Mouse (Mus musculus): ENCODE data around the gene Sh3d21. TPM values are rescaled to one million over a fixed set of nuclear protein-coding genes. Genes with fewer than 3 reads are reported as not detected.

Gene Sh3d21
- polyA plus RNA-seq, 1 experiment from 2014 or later: 8.4 TPM

- ATAC-seq (ENCODE audit: insufficient number of reproducible peaks, insufficient read depth, low FRiP score, low TSS enrichment, low read depth): no peak
- Histone ChIP-seq H3K4me3 (replicated peaks) (no peak overlapping the region), H3K27me3 (no peaks in the 10 kb centered on the region), H3K9ac (replicated peaks) (no peak overlapping the region), H3K4me1 (replicated peaks) (peaks cover 38% of the 10 kb centered on the region), H3K36me3 (peaks cover 22% of the 10 kb centered on the region), H3K4me2 (no peak overlapping the region), H3K9me3 (peaks cover 5% of the 10 kb centered on the region; the same call in 1 of the 2 replicates), H3K27ac (peak overlapping the region; percentile 78)
- 38% methylated on average over 4 of the region's 4 CpGs for WGBS
These were observed 8.1 kb downstream of the Sh3d21 start for GRCm38 (mm10) chr4:126155183-126155582.

GRCm38 (mm10) chr4:126152864-126153263 is 10.4 kb downstream of the Sh3d21 start:
- 61% methylated on average over 14 of the region's 14 CpGs for WGBS
- Histone ChIP-seq H3K27ac (no peak overlapping the region), H3K4me3 (replicated peaks) (no peak overlapping the region), H3K27me3 (no peaks in the 10 kb centered on the region), H3K4me1 (replicated peaks) (peaks cover 53% of the 10 kb centered on the region), H3K9ac (replicated peaks) (no peak overlapping the region), H3K36me3 (peaks cover 22% of the 10 kb centered on the region), H3K9me3 (peaks cover 5% of the 10 kb centered on the region; the same call in 1 of the 2 replicates), H3K4me2 (no peak overlapping the region)
- ATAC-seq (ENCODE audit: insufficient number of reproducible peaks, insufficient read depth, low FRiP score, low TSS enrichment, low read depth): no peak

GRCm38 (mm10) chr4:126151701-126152440 is 11.4 kb downstream of the Sh3d21 start:
- Histone ChIP-seq H3K9me3 (peaks cover 3% of the 10 kb centered on the region; the same call in 1 of the 2 replicates), H3K27ac (peak overlapping the region; percentile 98; the same call in 1 of the 2 replicates), H3K36me3 (peaks cover 20% of the 10 kb centered on the region), H3K4me1 (replicated peaks) (peaks cover 62% of the 10 kb centered on the region), H3K27me3 (no peaks in the 10 kb centered on the region), H3K4me3 (replicated peaks) (no peak overlapping the region), H3K4me2 (peak overlapping the region; percentile 99; the same call in 1 of the 2 replicates), H3K9ac (replicated peaks) (no peak overlapping the region)
- 80% methylated on average over 16 of the region's 16 CpGs for WGBS
- no peak for ATAC-seq (ENCODE audit: insufficient number of reproducible peaks, insufficient read depth, low FRiP score, low TSS enrichment, low read depth)

GRCm38 (mm10) chr4:126150949-126151320 is 12.4 kb downstream of the Sh3d21 start:
- 38% methylated on average over 6 of the region's 6 CpGs for WGBS
- H3K9ac ChIP-seq (replicated peaks): peak overlapping the region; percentile 50; the same call in 1 of the 2 replicates
- H3K9me3 ChIP-seq: no peaks in the 10 kb centered on the region
- peak overlapping the region; percentile 98 for H3K27ac ChIP-seq
- ATAC-seq (ENCODE audit: insufficient number of reproducible peaks, insufficient read depth, low FRiP score, low TSS enrichment, low read depth): no peak
- H3K4me1 ChIP-seq (replicated peaks): peaks cover 63% of the 10 kb centered on the region
- H3K4me2 ChIP-seq: peak overlapping the region; percentile 99
- H3K4me3 ChIP-seq (replicated peaks): peak overlapping the region; percentile 80
- no peaks in the 10 kb centered on the region for H3K27me3 ChIP-seq
- H3K36me3 ChIP-seq: peaks cover 15% of the 10 kb centered on the region

GRCm38 (mm10) chr4:126150297-126150948 is 12.9 kb downstream of the Sh3d21 start:
- Histone ChIP-seq H3K36me3 (peaks cover 15% of the 10 kb centered on the region), H3K4me3 (replicated peaks) (peak overlapping the region; percentile 80), H3K9ac (replicated peaks) (peak overlapping the region; percentile 92; the same call in 1 of the 2 replicates), H3K27ac (peak overlapping the region; percentile 98), H3K9me3 (no peaks in the 10 kb centered on the region), H3K4me1 (replicated peaks) (peaks cover 62% of the 10 kb centered on the region), H3K4me2 (peak overlapping the region; percentile 99), H3K27me3 (no peaks in the 10 kb centered on the region)
- WGBS: 7% methylated on average over 16 of the region's 16 CpGs
- peak; percentile 89 for ATAC-seq (ENCODE audit: insufficient number of reproducible peaks, insufficient read depth, low FRiP score, low TSS enrichment, low read depth)

GRCm38 (mm10) chr4:126149798-126150197 is 13.5 kb downstream of the Sh3d21 start:
- H3K4me1 ChIP-seq (replicated peaks): peaks cover 60% of the 10 kb centered on the region
- peak overlapping the region; percentile 80 for H3K4me3 ChIP-seq (replicated peaks)
- no peaks in the 10 kb centered on the region for H3K27me3 ChIP-seq
- peak overlapping the region; percentile 99 for H3K4me2 ChIP-seq
- no peaks in the 10 kb centered on the region for H3K9me3 ChIP-seq
- WGBS: 7% methylated on average over 10 of the region's 10 CpGs
- peaks cover 15% of the 10 kb centered on the region for H3K36me3 ChIP-seq
- peak overlapping the region; percentile 98 for H3K27ac ChIP-seq
- ATAC-seq (ENCODE audit: insufficient number of reproducible peaks, insufficient read depth, low FRiP score, low TSS enrichment, low read depth): peak; percentile 18
- H3K9ac ChIP-seq (replicated peaks): peak overlapping the region; percentile 92

GRCm38 (mm10) chr4:126149041-126149676 is 14.1 kb downstream of the Sh3d21 start:
- H3K9ac ChIP-seq (replicated peaks): peak overlapping the region; percentile 92

GRCm38 (mm10) chr4:126148161-126148961 is 14.9 kb downstream of the Sh3d21 start:
- Histone ChIP-seq H3K9me3 (no peaks in the 10 kb centered on the region), H3K4me3 (replicated peaks) (peak overlapping the region; percentile 80), H3K4me1 (replicated peaks) (peaks cover 60% of the 10 kb centered on the region), H3K4me2 (peak overlapping the region; percentile 99), H3K27ac (peak overlapping the region; percentile 98), H3K27me3 (no peaks in the 10 kb centered on the region), H3K36me3 (peaks cover 15% of the 10 kb centered on the region), H3K9ac (replicated peaks) (peak overlapping the region; percentile 92)
- no peak for ATAC-seq (ENCODE audit: insufficient number of reproducible peaks, insufficient read depth, low FRiP score, low TSS enrichment, low read depth)
- under 1% methylated on average over 64 of the region's 67 CpGs for WGBS

More at GRCm38 (mm10) chr4:126149041-126149676, 14.1 kb downstream of the Sh3d21 start:
- WGBS: 8% methylated on average over 42 of the region's 42 CpGs
- no peaks in the 10 kb centered on the region for H3K9me3 ChIP-seq
- H3K27me3 ChIP-seq: no peaks in the 10 kb centered on the region
- peaks cover 15% of the 10 kb centered on the region for H3K36me3 ChIP-seq
- peak overlapping the region; percentile 98 for H3K27ac ChIP-seq
- H3K4me2 ChIP-seq: peak overlapping the region; percentile 99
- H3K4me1 ChIP-seq (replicated peaks): peaks cover 60% of the 10 kb centered on the region
- ATAC-seq (ENCODE audit: insufficient number of reproducible peaks, insufficient read depth, low FRiP score, low TSS enrichment, low read depth): no peak
- peak overlapping the region; percentile 80 for H3K4me3 ChIP-seq (replicated peaks)

- Histone ChIP-seq H3K4me2 (peak within 1 kb of the TSS; percentile 99), H3K9ac (replicated peaks) (peak within 1 kb of the TSS; percentile 92), H3K27ac (peak within 1 kb of the TSS; percentile 98), H3K4me3 (replicated peaks) (peak within 1 kb of the TSS; percentile 80), H3K36me3 (peaks cover 11% of the 10 kb centered on the region; the same call in 1 of the 2 replicates), H3K27me3 (no peaks in the 10 kb centered on the region), H3K4me1 (replicated peaks) (peaks cover 57% of the 10 kb centered on the region), H3K9me3 (no peaks in the 10 kb centered on the region)
- peak; percentile 43 for ATAC-seq (ENCODE audit: insufficient number of reproducible peaks, insufficient read depth, low FRiP score, low TSS enrichment, low read depth)
- under 1% methylated on average over 23 of the region's 24 CpGs for WGBS
These were observed 15.6 kb downstream of the Sh3d21 start, which contains the start of gene Eva1b for GRCm38 (mm10) chr4:126147533-126148160. Gene Eva1b (plus strand): TSS chr4:126147744.

- no peak for ATAC-seq (ENCODE audit: insufficient number of reproducible peaks, insufficient read depth, low FRiP score, low TSS enrichment, low read depth)
- no peak overlapping the region for H3K9ac ChIP-seq (replicated peaks)
These were observed 16.2 kb downstream of the Sh3d21 start for GRCm38 (mm10) chr4:126146974-126147532.

More at GRCm38 (mm10) chr4:126146974-126147532, 16.2 kb downstream of the Sh3d21 start:
- WGBS: 14% methylated on average over 9 of the region's 9 CpGs
- H3K36me3 ChIP-seq: peaks cover 6% of the 10 kb centered on the region; the same call in 1 of the 2 replicates
- H3K4me2 ChIP-seq: peak overlapping the region; percentile 99
- H3K27me3 ChIP-seq: no peaks in the 10 kb centered on the region
- H3K4me1 ChIP-seq (replicated peaks): peaks cover 51% of the 10 kb centered on the region
- peak overlapping the region; percentile 80; the same call in 1 of the 2 replicates for H3K4me3 ChIP-seq (replicated peaks)
- H3K9me3 ChIP-seq: no peaks in the 10 kb centered on the region
- H3K27ac ChIP-seq: peak overlapping the region; percentile 98

Measured in limb, embryonic 12.5 days (tissue).